Mouse (Mus musculus): ENCODE results near the gene Ube2v1. TPM values are rescaled to one million over a fixed set of nuclear protein-coding genes. Genes with fewer than 3 reads are reported as not detected.
A peak's percentile ranks its signal among the peaks of the same experiment; 100 is the strongest.

Ube2v1 gene
- polyA plus RNA-seq, 1 experiment from 2014 or later, result 326 TPM

DNA sequence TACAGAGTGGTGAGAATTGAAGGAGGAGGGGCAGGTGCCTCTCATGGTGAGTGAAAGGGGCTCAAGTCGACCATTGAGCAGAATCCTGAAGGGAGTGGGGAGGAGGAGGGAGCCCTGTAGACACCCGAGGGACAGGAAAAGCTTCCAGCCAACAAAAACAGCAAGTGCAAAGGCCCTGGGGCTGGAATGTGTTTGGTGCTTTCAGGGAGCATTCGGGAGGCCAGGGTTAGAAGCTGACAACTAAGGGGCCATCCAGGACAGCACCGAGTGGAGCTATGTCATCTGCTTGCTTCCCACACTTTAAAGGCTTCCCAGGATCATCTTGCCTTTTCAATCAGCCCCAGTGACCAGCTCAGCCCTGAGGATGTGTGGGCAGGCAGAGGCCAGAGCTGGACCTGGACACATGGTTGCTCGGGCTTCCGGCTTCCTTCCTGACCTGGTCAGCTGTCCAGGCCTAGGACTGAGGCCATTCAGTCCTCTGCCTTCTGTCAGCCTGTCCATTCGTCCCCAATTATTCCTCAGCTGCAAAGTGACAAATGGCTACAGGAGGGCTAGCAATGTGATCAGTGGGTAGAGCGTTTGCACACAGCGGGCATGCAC is 54.6 kb downstream of the Ube2v1 start:
- H3K27ac ChIP-seq, result no peak overlapping the region
- no peak overlapping the region for H3K4me2 ChIP-seq (replicated peaks)
- ATAC-seq (ENCODE audit: low FRiP score, low read depth), result no peak
- 62% methylated on average over 9 of the region's 9 CpGs for WGBS
- no peaks in the 10 kb centered on the region for H3K36me3 ChIP-seq
- no peak overlapping the region for H3K4me3 ChIP-seq
- H3K9me3 ChIP-seq, result no peaks in the 10 kb centered on the region
- no peak overlapping the region for H3K9ac ChIP-seq
- no peaks in the 10 kb centered on the region for H3K27me3 ChIP-seq (replicated peaks)
- H3K4me1 ChIP-seq, result 0 out of 2 replicates have a peak, but pooled peaks cover 3% of the 10 kb centered on the region

DNA sequence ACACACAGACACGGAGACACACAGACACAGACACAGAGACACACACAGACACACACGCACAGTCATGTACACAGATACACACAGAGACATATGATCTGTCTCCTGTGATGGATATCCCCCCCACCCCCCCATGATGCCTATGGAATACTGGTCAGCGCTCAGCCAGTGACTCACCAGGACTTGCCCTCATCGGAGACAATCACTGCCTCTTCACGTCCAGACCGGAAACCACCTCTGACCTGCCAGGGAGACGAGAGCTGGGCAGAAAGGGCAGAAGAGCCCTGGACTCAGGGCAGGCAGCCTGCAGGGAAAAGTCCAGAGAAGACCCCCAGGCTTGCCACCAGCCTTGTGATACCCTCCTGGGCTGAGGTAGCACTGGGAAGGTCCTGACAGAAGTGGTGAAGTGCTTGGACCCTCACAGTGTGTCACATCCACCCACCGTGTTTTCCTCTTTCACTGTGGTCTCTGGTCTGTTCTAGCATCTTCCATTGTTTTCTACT is 55.7 kb downstream of the Ube2v1 start:
- H3K9me3 ChIP-seq, result no peaks in the 10 kb centered on the region
- no peak overlapping the region for H3K27ac ChIP-seq
- WGBS, result 85% methylated on average over 8 of the region's 8 CpGs
- ATAC-seq (ENCODE audit: low FRiP score, low read depth), result no peak
- H3K4me1 ChIP-seq, result 0 out of 2 replicates have a peak, but pooled peaks cover 3% of the 10 kb centered on the region
- H3K4me3 ChIP-seq, result no peak overlapping the region
- no peaks in the 10 kb centered on the region for H3K27me3 ChIP-seq (replicated peaks)
- no peak overlapping the region for H3K9ac ChIP-seq
- H3K36me3 ChIP-seq, result no peaks in the 10 kb centered on the region
- no peak overlapping the region for H3K4me2 ChIP-seq (replicated peaks)

GRCm38 (mm10) chr2:167575581-167575980 is 56.3 kb downstream of the Ube2v1 start:
- H3K4me2 ChIP-seq (replicated peaks), result no peak overlapping the region

DNA sequence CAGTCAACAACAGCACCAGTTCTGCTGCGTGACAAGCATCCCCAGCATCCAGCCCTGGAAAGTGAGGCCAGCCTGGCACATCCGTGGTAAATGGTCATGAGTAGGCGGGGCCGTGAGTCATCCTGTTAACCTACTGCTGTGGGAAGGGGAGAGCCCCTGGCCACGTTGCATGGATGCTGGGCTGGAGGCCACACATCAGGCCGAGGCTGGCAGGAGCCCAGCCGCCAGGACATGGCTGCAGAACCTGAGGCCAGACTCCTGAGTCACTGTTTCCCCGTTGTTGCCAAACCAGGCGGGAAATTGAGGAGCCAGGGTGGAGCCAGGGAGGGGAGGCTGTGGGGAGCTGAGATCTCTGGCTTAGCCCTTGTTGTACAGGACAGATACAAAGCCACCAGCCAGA is 57.1 kb downstream of the Ube2v1 start:
- H3K9me3 ChIP-seq, result no peaks in the 10 kb centered on the region
- H3K27ac ChIP-seq, result no peak overlapping the region
- H3K27me3 ChIP-seq (replicated peaks), result no peaks in the 10 kb centered on the region
- no peak overlapping the region for H3K4me3 ChIP-seq
- H3K4me2 ChIP-seq (replicated peaks), result no peak overlapping the region
- no peak overlapping the region for H3K9ac ChIP-seq
- no peak for ATAC-seq (ENCODE audit: low FRiP score, low read depth)
- 0 out of 2 replicates have a peak, but pooled peaks cover 3% of the 10 kb centered on the region for H3K4me1 ChIP-seq
- 65% methylated on average over 9 of the region's 9 CpGs for WGBS
- H3K36me3 ChIP-seq, result no peaks in the 10 kb centered on the region

More at GRCm38 (mm10) chr2:167575581-167575980, 56.3 kb downstream of the Ube2v1 start:
- WGBS, result 90% methylated on average over 7 of the region's 7 CpGs
- Histone ChIP-seq H3K4me3 (no peak overlapping the region), H3K27me3 (replicated peaks) (no peaks in the 10 kb centered on the region), H3K9me3 (no peaks in the 10 kb centered on the region), H3K27ac (no peak overlapping the region), H3K9ac (no peak overlapping the region), H3K4me1 (0 out of 2 replicates have a peak, but pooled peaks cover 3% of the 10 kb centered on the region), H3K36me3 (no peaks in the 10 kb centered on the region)
- no peak for ATAC-seq (ENCODE audit: low FRiP score, low read depth)

GRCm38 (mm10) chr2:167571442-167572220 is 60.3 kb downstream of the Ube2v1 start:
- no peak overlapping the region for H3K27ac ChIP-seq
- no peaks in the 10 kb centered on the region for H3K36me3 ChIP-seq
- H3K27me3 ChIP-seq (replicated peaks), result no peaks in the 10 kb centered on the region
- H3K4me3 ChIP-seq, result no peak overlapping the region
- H3K9ac ChIP-seq, result no peak overlapping the region
- WGBS, result 83% methylated on average over 18 of the region's 18 CpGs
- no peaks in the 10 kb centered on the region for H3K9me3 ChIP-seq
- H3K4me2 ChIP-seq (replicated peaks), result no peak overlapping the region
- ATAC-seq (ENCODE audit: low FRiP score, low read depth), result no peak
- H3K4me1 ChIP-seq, result no peaks in the 10 kb centered on the region

- WGBS, result 92% methylated on average over 6 of the region's 6 CpGs
- Histone ChIP-seq H3K4me1 (peaks cover 2% of the 10 kb centered on the region), H3K9me3 (no peaks in the 10 kb centered on the region), H3K27me3 (replicated peaks) (no peaks in the 10 kb centered on the region), H3K9ac (no peak overlapping the region), H3K4me2 (replicated peaks) (no peak overlapping the region), H3K36me3 (no peaks in the 10 kb centered on the region), H3K4me3 (no peak overlapping the region), H3K27ac (no peak overlapping the region)
- ATAC-seq (ENCODE audit: low FRiP score, low read depth), result no peak
These were observed 61.1 kb downstream of the Ube2v1 start for GRCm38 (mm10) chr2:167570815-167571214.

- H3K4me2 ChIP-seq (replicated peaks), result no peak overlapping the region
- no peak overlapping the region for H3K4me3 ChIP-seq
- H3K9ac ChIP-seq, result no peak overlapping the region
- WGBS, result 73% methylated on average over 13 of the region's 13 CpGs
- H3K4me1 ChIP-seq, result peaks cover 8% of the 10 kb centered on the region
- no peaks in the 10 kb centered on the region for H3K36me3 ChIP-seq
- H3K27ac ChIP-seq, result no peak overlapping the region
- ATAC-seq (ENCODE audit: low FRiP score, low read depth), result no peak
- no peaks in the 10 kb centered on the region for H3K27me3 ChIP-seq (replicated peaks)
- H3K9me3 ChIP-seq, result no peaks in the 10 kb centered on the region
These were observed 61.8 kb downstream of the Ube2v1 start for GRCm38 (mm10) chr2:167569934-167570651.

- H3K4me2 ChIP-seq (replicated peaks), result no peak overlapping the region
- WGBS, result 80% methylated on average over 9 of the region's 9 CpGs
- peaks cover 26% of the 10 kb centered on the region for H3K4me1 ChIP-seq
- ATAC-seq (ENCODE audit: low FRiP score, low read depth), result no peak
- no peaks in the 10 kb centered on the region for H3K27me3 ChIP-seq (replicated peaks)
- no peaks in the 10 kb centered on the region for H3K36me3 ChIP-seq
- H3K9me3 ChIP-seq, result no peaks in the 10 kb centered on the region
- H3K27ac ChIP-seq, result no peak overlapping the region
- no peak overlapping the region for H3K4me3 ChIP-seq
- no peak overlapping the region for H3K9ac ChIP-seq
These were observed 63.8 kb downstream of the Ube2v1 start for GRCm38 (mm10) chr2:167568112-167568511.

- H3K4me1 ChIP-seq, result peaks cover 32% of the 10 kb centered on the region
- no peak for ATAC-seq (ENCODE audit: low FRiP score, low read depth)
These were observed 66.2 kb downstream of the Ube2v1 start for GRCm38 (mm10) chr2:167565682-167566081.

GRCm38 (mm10) chr2:167565312-167565656 is 66.6 kb downstream of the Ube2v1 start:
- Histone ChIP-seq H3K27me3 (replicated peaks) (no peaks in the 10 kb centered on the region), H3K9me3 (no peaks in the 10 kb centered on the region), H3K4me2 (replicated peaks) (peak overlapping the region; percentile 45; the same call in 1 of the 2 replicates), H3K4me3 (no peak overlapping the region), H3K4me1 (peaks cover 35% of the 10 kb centered on the region), H3K27ac (no peak overlapping the region), H3K36me3 (no peaks in the 10 kb centered on the region), H3K9ac (no peak overlapping the region)
- ATAC-seq (ENCODE audit: low FRiP score, low read depth), result no peak
- WGBS, result 69% methylated on average over 3 of the region's 3 CpGs

More at GRCm38 (mm10) chr2:167565682-167566081, 66.2 kb downstream of the Ube2v1 start:
- H3K27ac ChIP-seq, result no peak overlapping the region
- no peaks in the 10 kb centered on the region for H3K36me3 ChIP-seq
- no peak overlapping the region for H3K9ac ChIP-seq
- H3K4me2 ChIP-seq (replicated peaks), result peak overlapping the region; percentile 45
- no peaks in the 10 kb centered on the region for H3K27me3 ChIP-seq (replicated peaks)
- H3K4me3 ChIP-seq, result no peak overlapping the region
- 19% methylated on average over 19 of the region's 19 CpGs for WGBS
- no peaks in the 10 kb centered on the region for H3K9me3 ChIP-seq

DNA sequence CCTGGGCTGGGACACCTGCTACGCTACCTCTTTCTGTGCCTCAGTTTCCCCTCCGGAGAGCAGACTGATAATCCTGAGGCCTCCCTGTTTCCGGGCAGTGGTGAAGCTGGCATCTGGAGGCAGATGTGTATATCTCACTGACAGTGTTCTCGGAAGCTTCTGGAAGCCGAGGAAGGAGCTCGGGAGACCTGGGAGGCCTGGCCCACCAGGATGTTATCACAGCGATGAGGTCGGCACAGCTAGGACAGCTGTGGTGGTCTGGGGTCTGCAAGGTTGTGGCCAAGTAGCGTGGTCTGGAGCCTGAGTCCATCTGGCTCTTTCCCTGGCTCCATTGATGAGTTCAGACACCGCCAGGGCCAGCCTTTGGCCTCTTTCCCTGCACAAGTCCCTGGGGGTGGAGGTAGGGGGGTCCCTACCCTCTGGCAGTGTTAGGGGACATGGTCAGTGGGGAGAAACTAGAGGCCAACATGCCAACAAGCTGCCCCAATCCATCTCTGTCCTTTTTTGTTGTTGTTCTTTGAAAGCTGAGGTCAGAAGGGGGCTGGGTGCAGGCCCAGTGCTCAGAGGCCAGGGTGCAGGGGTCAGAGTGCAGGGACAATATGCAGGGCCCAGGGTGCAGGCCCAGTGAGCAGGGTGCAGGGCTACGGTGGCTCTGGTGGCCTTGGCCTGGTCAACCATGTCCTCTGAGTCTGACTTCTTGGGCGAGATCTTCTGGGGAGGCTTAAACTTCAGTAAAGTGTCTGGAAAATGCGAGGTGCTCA is 67.2 kb downstream of the Ube2v1 start:
- no peak overlapping the region for H3K9ac ChIP-seq
- H3K4me3 ChIP-seq, result no peak overlapping the region
- H3K9me3 ChIP-seq, result no peaks in the 10 kb centered on the region
- ATAC-seq (ENCODE audit: low FRiP score, low read depth), result no peak
- H3K4me2 ChIP-seq (replicated peaks), result no peak overlapping the region
- H3K36me3 ChIP-seq, result no peaks in the 10 kb centered on the region
- H3K27me3 ChIP-seq (replicated peaks), result no peaks in the 10 kb centered on the region; the same call in 1 of the 2 replicates
- H3K27ac ChIP-seq, result no peak overlapping the region; the same call in 1 of the 2 replicates
- WGBS, result 77% methylated on average over 13 of the region's 13 CpGs
- H3K4me1 ChIP-seq, result peaks cover 40% of the 10 kb centered on the region

Data from neural tube, embryonic 12.5 days (tissue).